In genomic region chr12:77527953-77528865, GRCm38 (mm10) we compare ENCODE assay signal across 20 mouse cellular contexts.
DNase-seq lines count a peak whose midpoint lies in the region; ATAC-seq lines count a peak whose summit lies in the region.
"Had no signal": no experiment of that assay in that cellular context is flagged by ENCODE, and none has a peak within 500 bp of the region (broad histone marks: within the 10 kb centered on the region; RNA-seq: fewer than 3 reads in every experiment).

No protein-coding gene starts in this region.

- no peaks in the 10 kb centered on the region for H3K36me3 ChIP-seq in hindbrain, embryonic 15.5 days
- no peaks in the 10 kb centered on the region for H3K36me3 ChIP-seq in hindbrain, embryonic 12.5 days
- H3K36me3 ChIP-seq: embryonic facial prominence, embryonic 15.5 days; forebrain, embryonic 10.5 days; heart, embryonic 12.5 days; limb, embryonic 15.5 days; midbrain, embryonic 15.5 days; stomach, embryonic 15.5 days had no signal

- ATAC-seq in hindbrain, embryonic 15.5 days (ENCODE audit: low FRiP score, low read depth), result peak; percentile 61; the same call in 1 of the 2 replicates
- no peak for ATAC-seq in hindbrain, embryonic 12.5 days (ENCODE audit: low FRiP score)
- ATAC-seq: intestine, embryonic 16.5 days; midbrain, embryonic 15.5 days had no signal

- H3K4me1 ChIP-seq in hindbrain, embryonic 15.5 days (replicated peaks), result peaks cover 6% of the 10 kb centered on the region
- peaks cover 3% of the 10 kb centered on the region for H3K4me1 ChIP-seq in hindbrain, embryonic 12.5 days
- H3K4me1 ChIP-seq: embryonic facial prominence, embryonic 15.5 days; heart, embryonic 12.5 days; limb, embryonic 15.5 days; stomach, embryonic 15.5 days had no signal

- 0 out of 2 replicates have a peak overlapping the region, but pooled peaks have one; percentile 5 for H3K4me2 ChIP-seq in hindbrain, embryonic 15.5 days
- H3K4me2 ChIP-seq in hindbrain, embryonic 12.5 days (replicated peaks), result no peak overlapping the region
- H3K4me2 ChIP-seq: embryonic facial prominence, embryonic 15.5 days; heart, embryonic 12.5 days; limb, embryonic 15.5 days; midbrain, embryonic 15.5 days; stomach, embryonic 15.5 days had no signal

- WGBS in hindbrain, embryonic 15.5 days, result 62% methylated on average over 9 of the region's 9 CpGs
- 73% methylated on average over 9 of the region's 9 CpGs for WGBS in hindbrain, embryonic 12.5 days

- no peak overlapping the region for H3K4me3 ChIP-seq in hindbrain, embryonic 15.5 days
- no peak overlapping the region for H3K4me3 ChIP-seq in hindbrain, embryonic 12.5 days
- H3K4me3 ChIP-seq: embryonic facial prominence, embryonic 15.5 days; forebrain, embryonic 10.5 days; heart, embryonic 12.5 days; limb, embryonic 15.5 days; megakaryocyte, embryonic 14.5 days; midbrain, embryonic 15.5 days; stomach, embryonic 15.5 days had no signal

- no peak overlapping the region for H3K27ac ChIP-seq in hindbrain, embryonic 15.5 days (replicated peaks)
- no peak overlapping the region for H3K27ac ChIP-seq in hindbrain, embryonic 12.5 days
- H3K27ac ChIP-seq: embryonic facial prominence, embryonic 15.5 days; forebrain, embryonic 10.5 days; limb, embryonic 15.5 days; midbrain, embryonic 15.5 days; stomach, embryonic 15.5 days had no signal

- H3K9me3 ChIP-seq in hindbrain, embryonic 15.5 days, result no peaks in the 10 kb centered on the region
- H3K9me3 ChIP-seq in hindbrain, embryonic 12.5 days (replicated peaks), result no peaks in the 10 kb centered on the region
- H3K9me3 ChIP-seq: embryonic facial prominence, embryonic 15.5 days; forebrain, embryonic 10.5 days; heart, embryonic 12.5 days; limb, embryonic 15.5 days; midbrain, embryonic 15.5 days; stomach, embryonic 15.5 days had no signal

- no peak overlapping the region for H3K9ac ChIP-seq in hindbrain, embryonic 15.5 days
- no peak overlapping the region for H3K9ac ChIP-seq in hindbrain, embryonic 12.5 days
- H3K9ac ChIP-seq: embryonic facial prominence, embryonic 15.5 days; heart, embryonic 12.5 days; limb, embryonic 15.5 days; midbrain, embryonic 15.5 days; stomach, embryonic 15.5 days had no signal

- no peaks in the 10 kb centered on the region for H3K27me3 ChIP-seq in hindbrain, embryonic 15.5 days
- no peaks in the 10 kb centered on the region for H3K27me3 ChIP-seq in hindbrain, embryonic 12.5 days
- H3K27me3 ChIP-seq: embryonic facial prominence, embryonic 15.5 days; limb, embryonic 15.5 days; megakaryocyte, embryonic 14.5 days; midbrain, embryonic 15.5 days; stomach, embryonic 15.5 days had no signal

- DNase-seq in spleen, postnatal 4 days (ENCODE audit: low spot score in 2 of 2), result peak; percentile 10 to 57
- DNase-seq in spleen, postnatal 14 days (ENCODE audit: low spot score in 2 of 2), result no peak
- DNase-seq in cerebellum, adult 9-11 months, result peak; percentile 99
- no peak for DNase-seq in layer of hippocampus, adult 9-11 months
- DNase-seq in heart, adult 8-10 months (ENCODE audit: low spot score), result no peak
- DNase-seq: adrenal gland, postnatal 10 days; embryo, embryonic 11 days; gastrocnemius, postnatal 36 days; heart, postnatal 36 days; thymus, postnatal 14 days had no signal

Comparison
In these comparisons a context has a peak if more than half of its experiments do, and no peak if none do; other contexts are left out.
1. DNase-seq: peak in spleen, postnatal 4 days (2 of 2) and cerebellum, adult 9-11 months (single experiment); none in spleen, postnatal 14 days (0 of 2), layer of hippocampus, adult 9-11 months (single experiment) and heart, adult 8-10 months (single experiment).